Mouse (Mus musculus): Measurements from ENCODE around the gene Suv39h1. TPM values are rescaled to one million over a fixed set of nuclear protein-coding genes. Genes with fewer than 3 reads are reported as not detected.

Suv39h1 gene
- total and polyA plus RNA-seq, 3 experiments, result 104 to 129 (median 122) TPM

DNA sequence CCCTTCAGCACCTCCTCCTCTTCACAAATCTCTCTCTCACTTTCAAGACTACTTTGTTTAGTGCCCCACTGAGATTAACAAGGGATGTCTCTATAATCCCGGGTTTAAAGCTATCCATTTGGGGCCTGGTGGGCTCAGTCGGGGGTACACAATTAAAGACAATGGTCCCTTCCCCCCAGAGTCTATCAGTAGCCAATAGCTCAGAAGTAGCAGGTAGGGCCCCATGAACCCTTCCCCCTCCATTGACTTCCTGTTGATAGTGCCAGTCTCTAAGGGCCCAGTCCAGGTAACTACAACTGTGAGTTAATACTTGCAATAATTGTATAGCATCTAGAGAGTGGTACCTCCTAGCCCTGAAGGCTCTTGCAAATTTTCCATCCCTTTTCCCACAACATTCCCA, 61.4 kb downstream of the Suv39h1 start:
- Histone ChIP-seq H3K36me3 (ENCODE audit: control insufficient read depth in 1 of 2, insufficient read depth in 2 of 2, low read length in 2 of 2) (peaks cover 0 to 10% of the 10 kb centered on the region in 2 experiments; a peak in 2 of 4 replicates), H3K27me3 (ENCODE audit: control insufficient read depth in 1 of 2, insufficient read depth in 2 of 2, low read length in 2 of 2) (no peaks in the 10 kb centered on the region), H3K9ac (ENCODE audit: control insufficient read depth, low read depth, low read length, poor library complexity, severe bottlenecking) (no peak overlapping the region), H3K27ac (ENCODE audit: control insufficient read depth, low read depth, low read length) (no peak overlapping the region), H3K4me1 (ENCODE audit: control insufficient read depth in 1 of 2, insufficient read depth in 2 of 2, low read length in 2 of 2) (peaks cover 0 to 15% of the 10 kb centered on the region in 2 experiments; a peak in 2 of 4 replicates), H3K4me3 (ENCODE audit: control insufficient read depth in 1 of 2, insufficient read depth in 1 of 2, low read depth in 2 of 2, low read length in 2 of 2) (no peak overlapping the region), H3K9me3 (replicated peaks; ENCODE audit: insufficient read depth, low read length) (no peaks in the 10 kb centered on the region), H3K79me2 (ENCODE audit: control insufficient read depth, insufficient read depth, low read length, poor library complexity) (no peaks in the 10 kb centered on the region)
- no peak for DNase-seq (ENCODE audit: low read depth, low spot score)
- TF ChIP-seq ZNF384 (IDR thresholded peaks at IDR 0.05; ENCODE audit: low read depth, low read length) (no peak), TCF12 (IDR thresholded peaks at IDR 0.05; ENCODE audit: low read depth, low read length) (no peak), MYB (IDR thresholded peaks at IDR 0.05; ENCODE audit: low read depth, low read length) (no peak), E2F4 (IDR thresholded peaks at IDR 0.05; ENCODE audit: borderline replicate concordance, low read depth, low read length) (no peak), CHD1 (IDR thresholded peaks at IDR 0.05; ENCODE audit: low read depth, low read length) (no peak), TAL1 (IDR thresholded peaks at IDR 0.05; ENCODE audit: low read length) (no peak), MAZ (IDR thresholded peaks at IDR 0.05; ENCODE audit: low read depth, low read length) (no peak), MAX (IDR thresholded peaks at IDR 0.05; ENCODE audit: low read length) (no peak), BHLHE40 (IDR thresholded peaks at IDR 0.05; ENCODE audit: borderline replicate concordance, low read depth, low read length) (no peak)

Other genes with a start within 250 kb of the Suv39h1 start
- 76.4 and 82.6 TPM in 2 replicates for gene Otud5, start 233.4 kb downstream of the Suv39h1 start, total RNA-seq (2012; rRNA removed)
- 1,000 to 10,000 TPM in 1 of 2 experiments, 100 to 1,000 TPM in 1; 197 to 1,180 TPM for gene Otud5, start 233.4 kb downstream of the Suv39h1 start, polyA plus RNA-seq (2012; ENCODE audit: insufficient read depth in 1 of 2, insufficient read length in 2 of 2, low read depth in 1 of 2, low replicate concordance in 2 of 2, missing spikeins in 1 of 2)
- 5.9 and 6.4 TPM in 2 replicates for gene Pim2, start 196.5 kb downstream of the Suv39h1 start, total RNA-seq (2012; rRNA removed)
- gene Pim2, start 196.5 kb downstream of the Suv39h1 start, polyA plus RNA-seq (2012; ENCODE audit: insufficient read depth in 1 of 2, insufficient read length in 2 of 2, low read depth in 1 of 2, low replicate concordance in 2 of 2, missing spikeins in 1 of 2), result 10 to 100 TPM in 1 of 2 experiments, not detected in 1; 21.7 TPM
- 66.7 and 67.0 TPM in 2 replicates for gene Slc35a2, start 190.7 kb downstream of the Suv39h1 start, total RNA-seq (2012; rRNA removed)
- gene Slc35a2, start 190.7 kb downstream of the Suv39h1 start, polyA plus RNA-seq (2012; ENCODE audit: insufficient read depth in 1 of 2, insufficient read length in 2 of 2, low read depth in 1 of 2, low replicate concordance in 2 of 2, missing spikeins in 1 of 2), result 10 to 100 TPM in 1 of 2 experiments, not detected in 1; 96.0 TPM
- 202 and 204 TPM in 2 replicates for gene Pqbp1, start 175.5 kb downstream of the Suv39h1 start, total RNA-seq (2012; rRNA removed)
- gene Pqbp1, start 175.5 kb downstream of the Suv39h1 start, polyA plus RNA-seq (2012; ENCODE audit: insufficient read depth in 1 of 2, insufficient read length in 2 of 2, low read depth in 1 of 2, low replicate concordance in 2 of 2, missing spikeins in 1 of 2), result 100 to 1,000 TPM in 1 of 2 experiments, not detected in 1; 283 TPM
- gene Timm17b, start 175.4 kb downstream of the Suv39h1 start, total RNA-seq (2012; rRNA removed), result 96.5 and 107 TPM in 2 replicates
- 100 to 1,000 TPM in 1 of 2 experiments, not detected in 1; 381 TPM for gene Timm17b, start 175.4 kb downstream of the Suv39h1 start, polyA plus RNA-seq (2012; ENCODE audit: insufficient read depth in 1 of 2, insufficient read length in 2 of 2, low read depth in 1 of 2, low replicate concordance in 2 of 2, missing spikeins in 1 of 2)
- gene Gm10491, start 166.9 kb downstream of the Suv39h1 start, total RNA-seq (2012; rRNA removed), result not detected in 2 replicates
- not detected for gene Gm10491, start 166.9 kb downstream of the Suv39h1 start, polyA plus RNA-seq (2012; ENCODE audit: insufficient read depth in 1 of 2, insufficient read length in 2 of 2, low read depth in 1 of 2, low replicate concordance in 2 of 2, missing spikeins in 1 of 2)
- gene Gm10490, start 165.2 kb downstream of the Suv39h1 start, total RNA-seq (2012; rRNA removed), result not detected in 2 replicates
- not detected for gene Gm10490, start 165.2 kb downstream of the Suv39h1 start, polyA plus RNA-seq (2012; ENCODE audit: insufficient read depth in 1 of 2, insufficient read length in 2 of 2, low read depth in 1 of 2, low replicate concordance in 2 of 2, missing spikeins in 1 of 2)
- not detected in 2 replicates for gene Pcsk1n, start 154.9 kb downstream of the Suv39h1 start, total RNA-seq (2012; rRNA removed)
- not detected for gene Pcsk1n, start 154.9 kb downstream of the Suv39h1 start, polyA plus RNA-seq (2012; ENCODE audit: insufficient read depth in 1 of 2, insufficient read length in 2 of 2, low read depth in 1 of 2, low replicate concordance in 2 of 2, missing spikeins in 1 of 2)
- gene Eras, start 146.2 kb downstream of the Suv39h1 start, total RNA-seq (2012; rRNA removed), result not detected in 2 replicates
- gene Eras, start 146.2 kb downstream of the Suv39h1 start, polyA plus RNA-seq (2012; ENCODE audit: insufficient read depth in 1 of 2, insufficient read length in 2 of 2, low read depth in 1 of 2, low replicate concordance in 2 of 2, missing spikeins in 1 of 2), result not detected
- gene Hdac6, start 126.9 kb downstream of the Suv39h1 start, total RNA-seq (2012; rRNA removed), result 6.3 and 7.8 TPM in 2 replicates
- gene Hdac6, start 126.9 kb downstream of the Suv39h1 start, polyA plus RNA-seq (2012; ENCODE audit: insufficient read depth in 1 of 2, insufficient read length in 2 of 2, low read depth in 1 of 2, low replicate concordance in 2 of 2, missing spikeins in 1 of 2), result 10 to 100 TPM in 1 of 2 experiments, not detected in 1; 19.7 TPM
- gene Gata1, start 96.7 kb downstream of the Suv39h1 start, total RNA-seq (2012; rRNA removed), result 321 and 385 TPM in 2 replicates
- gene Gata1, start 96.7 kb downstream of the Suv39h1 start, polyA plus RNA-seq (2012; ENCODE audit: insufficient read depth in 1 of 2, insufficient read length in 2 of 2, low read depth in 1 of 2, low replicate concordance in 2 of 2, missing spikeins in 1 of 2), result 100 to 1,000 TPM; 128 to 496 TPM
- not detected in 2 replicates for gene Glod5, start 56.3 kb downstream of the Suv39h1 start, total RNA-seq (2012; rRNA removed)
- gene Glod5, start 56.3 kb downstream of the Suv39h1 start, polyA plus RNA-seq (2012; ENCODE audit: insufficient read depth in 1 of 2, insufficient read length in 2 of 2, low read depth in 1 of 2, low replicate concordance in 2 of 2, missing spikeins in 1 of 2), result under 1 TPM in 1 of 2 experiments, not detected in 1; 0.11 TPM
- gene Was, start 15.7 kb upstream of the Suv39h1 start, total RNA-seq (2012; rRNA removed), result 133 and 146 TPM in 2 replicates
- gene Was, start 15.7 kb upstream of the Suv39h1 start, polyA plus RNA-seq (2012; ENCODE audit: insufficient read depth in 1 of 2, insufficient read length in 2 of 2, low read depth in 1 of 2, low replicate concordance in 2 of 2, missing spikeins in 1 of 2), result 100 to 1,000 TPM in 1 of 2 experiments, not detected in 1; 167 TPM
- 23.8 and 29.6 TPM in 2 replicates for gene Wdr13, start 58.1 kb upstream of the Suv39h1 start, total RNA-seq (2012; rRNA removed)
- gene Wdr13, start 58.1 kb upstream of the Suv39h1 start, polyA plus RNA-seq (2012; ENCODE audit: insufficient read depth in 1 of 2, insufficient read length in 2 of 2, low read depth in 1 of 2, low replicate concordance in 2 of 2, missing spikeins in 1 of 2), result 10 to 100 TPM in 1 of 2 experiments, not detected in 1; 46.8 TPM
- 906 and 1,021 TPM in 2 replicates for gene Rbm3, start 71.1 kb upstream of the Suv39h1 start, total RNA-seq (2012; rRNA removed)
- 100 to 1,000 TPM in 1 of 2 experiments, not detected in 1; 750 TPM for gene Rbm3, start 71.1 kb upstream of the Suv39h1 start, polyA plus RNA-seq (2012; ENCODE audit: insufficient read depth in 1 of 2, insufficient read length in 2 of 2, low read depth in 1 of 2, low replicate concordance in 2 of 2, missing spikeins in 1 of 2)
- 8.0 and 10.1 TPM in 2 replicates for gene Tbc1d25, start 101.4 kb upstream of the Suv39h1 start, total RNA-seq (2012; rRNA removed)
- gene Tbc1d25, start 101.4 kb upstream of the Suv39h1 start, polyA plus RNA-seq (2012; ENCODE audit: insufficient read depth in 1 of 2, insufficient read length in 2 of 2, low read depth in 1 of 2, low replicate concordance in 2 of 2, missing spikeins in 1 of 2), result 10 to 100 TPM in 1 of 2 experiments, not detected in 1; 23.4 TPM
- gene Ebp, start 118.8 kb upstream of the Suv39h1 start, total RNA-seq (2012; rRNA removed), result 99.4 and 103 TPM in 2 replicates
- 100 to 1,000 TPM in 1 of 2 experiments, not detected in 1; 133 TPM for gene Ebp, start 118.8 kb upstream of the Suv39h1 start, polyA plus RNA-seq (2012; ENCODE audit: insufficient read depth in 1 of 2, insufficient read length in 2 of 2, low read depth in 1 of 2, low replicate concordance in 2 of 2, missing spikeins in 1 of 2)
- 3.5 and 4.5 TPM in 2 replicates for gene Porcn, start 131.8 kb upstream of the Suv39h1 start, total RNA-seq (2012; rRNA removed)
- gene Porcn, start 131.8 kb upstream of the Suv39h1 start, polyA plus RNA-seq (2012; ENCODE audit: insufficient read depth in 1 of 2, insufficient read length in 2 of 2, low read depth in 1 of 2, low replicate concordance in 2 of 2, missing spikeins in 1 of 2), result 10 to 100 TPM in 1 of 2 experiments, not detected in 1; 16.1 TPM
- gene Ftsj1, start 177.6 kb upstream of the Suv39h1 start, total RNA-seq (2012; rRNA removed), result 47.2 and 51.8 TPM in 2 replicates
- 100 to 1,000 TPM in 1 of 2 experiments, not detected in 1; 124 TPM for gene Ftsj1, start 177.6 kb upstream of the Suv39h1 start, polyA plus RNA-seq (2012; ENCODE audit: insufficient read depth in 1 of 2, insufficient read length in 2 of 2, low read depth in 1 of 2, low replicate concordance in 2 of 2, missing spikeins in 1 of 2)
- gene Slc38a5, start 196.4 kb upstream of the Suv39h1 start, total RNA-seq (2012; rRNA removed), result 63.5 and 100 TPM in 2 replicates
- 100 to 1,000 TPM in 1 of 2 experiments, not detected in 1; 146 TPM for gene Slc38a5, start 196.4 kb upstream of the Suv39h1 start, polyA plus RNA-seq (2012; ENCODE audit: insufficient read depth in 1 of 2, insufficient read length in 2 of 2, low read depth in 1 of 2, low replicate concordance in 2 of 2, missing spikeins in 1 of 2)

Measured in MEL (cell line).